Mouse (Mus musculus): ENCODE data around the gene Tnf.

Tnf gene

GRCm38 (mm10) chr17:35198946-35199345, 2.9 kb downstream of the Tnf start:
- DNase-seq (ENCODE audit: low read depth): no peak

GRCm38 (mm10) chr17:35198029-35198428, 3.8 kb downstream of the Tnf start:
- no peak for DNase-seq (ENCODE audit: low read depth)

- DNase-seq (ENCODE audit: low read depth): no peak
Observed at GRCm38 (mm10) chr17:35197126-35197525, 4.7 kb downstream of the Tnf start.

- DNase-seq (ENCODE audit: low read depth): no peak
Observed at GRCm38 (mm10) chr17:35196321-35196641, 5.5 kb downstream of the Tnf start.

GRCm38 (mm10) chr17:35195631-35196320, 6.0 kb downstream of the Tnf start:
- DNase-seq (ENCODE audit: low read depth): peak; percentile 39

- DNase-seq (ENCODE audit: low read depth): no peak
Observed at GRCm38 (mm10) chr17:35194844-35195630, 6.8 kb downstream of the Tnf start.

- DNase-seq (ENCODE audit: low read depth): no peak
Observed at GRCm38 (mm10) chr17:35193881-35194843, 7.6 kb downstream of the Tnf start, which contains the start of gene Ltb. Gene Ltb (plus strand): TSS chr17:35194439.

- peak; percentile 29 for DNase-seq (ENCODE audit: low read depth)
Observed at GRCm38 (mm10) chr17:35192924-35193323, 8.9 kb downstream of the Tnf start.

- DNase-seq (ENCODE audit: low read depth): no peak
Observed at GRCm38 (mm10) chr17:35191723-35192122, 10.1 kb downstream of the Tnf start.

- DNase-seq (ENCODE audit: low read depth): no peak
Observed at GRCm38 (mm10) chr17:35190096-35190495, 11.7 kb downstream of the Tnf start.

- DNase-seq (ENCODE audit: low read depth): no peak
Observed at GRCm38 (mm10) chr17:35189186-35189585, 12.6 kb downstream of the Tnf start.

GRCm38 (mm10) chr17:35187959-35188610, 13.7 kb downstream of the Tnf start, which contains the start of gene Lst1:
Gene Lst1 (minus strand): TSS chr17:35188439.
- DNase-seq (ENCODE audit: low read depth): no peak

- DNase-seq (ENCODE audit: low read depth): no peak
Observed at GRCm38 (mm10) chr17:35187345-35187744, 14.5 kb downstream of the Tnf start.

GRCm38 (mm10) chr17:35186681-35187080, 15.1 kb downstream of the Tnf start:
- peak; percentile 55 for DNase-seq (ENCODE audit: low read depth)

- DNase-seq (ENCODE audit: low read depth): peak; percentile 90
Observed at GRCm38 (mm10) chr17:35185639-35186611, 15.9 kb downstream of the Tnf start.

GRCm38 (mm10) chr17:35180093-35180492, 21.7 kb downstream of the Tnf start:
- DNase-seq (ENCODE audit: low read depth): no peak

GRCm38 (mm10) chr17:35178528-35178927, 23.3 kb downstream of the Tnf start:
- peak; percentile 91 for DNase-seq (ENCODE audit: low read depth)

- no peak for DNase-seq (ENCODE audit: low read depth)
Observed at GRCm38 (mm10) chr17:35175968-35176367, 25.8 kb downstream of the Tnf start, which contains the start of gene Aif1. Gene Aif1 (minus strand): TSS chr17:35176068.

GRCm38 (mm10) chr17:35175382-35175781, 26.4 kb downstream of the Tnf start:
- no peak for DNase-seq (ENCODE audit: low read depth)

GRCm38 (mm10) chr17:35174201-35174977, 27.4 kb downstream of the Tnf start:
- peak; percentile 56 for DNase-seq (ENCODE audit: low read depth)

Data from NIH3T3 (cell line).